In genomic region chr5:122502077-122502941, GRCm38 (mm10) we compare ENCODE assay signal across 8 mouse cellular contexts. TPM values are rescaled to one million over a fixed set of nuclear protein-coding genes. Genes with fewer than 3 reads are reported as not detected.
DNase-seq lines count a peak whose midpoint lies in the region; ATAC-seq lines count a peak whose summit lies in the region.

Gene Atp2a2, minus strand, starts transcription at chr5:122502225.

- peaks cover 38% of the 10 kb centered on the region for H3K4me1 ChIP-seq in hindbrain, embryonic 14.5 days (replicated peaks; ENCODE audit: control insufficient read depth, insufficient read depth, low read length)

- peak within 1 kb of the TSS; percentile 71 for H3K4me2 ChIP-seq in hindbrain, embryonic 14.5 days (replicated peaks)

- ATAC-seq in hindbrain, embryonic 14.5 days (ENCODE audit: low FRiP score): peak; percentile 92

- DNase-seq in NIH3T3 (ENCODE audit: low read depth): peak; percentile 97
- DNase-seq in cerebellum, postnatal 10 days: peak; percentile 97
- DNase-seq in frontal cortex, postnatal 25 days (ENCODE audit: low spot score in 2 of 2): peak; percentile 79 to 82
- peak; percentile 94 for DNase-seq in hindbrain, embryonic 14.5 days (ENCODE audit: low spot score)
- peak; percentile 91 to 94 for DNase-seq in layer of hippocampus, postnatal 36 days
- peak; percentile 92 for DNase-seq in lung, postnatal 36 days
- DNase-seq in retina, postnatal 1 day: peak; percentile 96
- DNase-seq in urinary bladder, adult 18-20 months (ENCODE audit: low spot score in 2 of 2): peak; percentile 86 to 87

- H3K9me3 ChIP-seq in hindbrain, embryonic 14.5 days (ENCODE audit: control insufficient read depth, low read length): no peaks in the 10 kb centered on the region

- no peaks in the 10 kb centered on the region for H3K27me3 ChIP-seq in hindbrain, embryonic 14.5 days (ENCODE audit: control insufficient read depth, insufficient read depth, low read length)

- H3K36me3 ChIP-seq in hindbrain, embryonic 14.5 days (replicated peaks; ENCODE audit: control insufficient read depth, insufficient read depth): peaks cover 10% of the 10 kb centered on the region

- WGBS in hindbrain, embryonic 14.5 days: under 1% methylated on average over 99 of the region's 113 CpGs

- peak within 1 kb of the TSS; percentile 99 for H3K27ac ChIP-seq in hindbrain, embryonic 14.5 days

- peak within 1 kb of the TSS; percentile 94 for H3K4me3 ChIP-seq in hindbrain, embryonic 14.5 days (replicated peaks; ENCODE audit: low read length)

- H3K9ac ChIP-seq in hindbrain, embryonic 14.5 days: peak within 1 kb of the TSS; percentile 99

RNA-seq across cellular contexts. Expression of gene Atp2a2, which starts in this region (rescaled TPM):
- polyA plus RNA-seq in hindbrain, embryonic 14.5 days (2014; fragmentation: Nextera tagmentation; extraction: Ambion mirVana): 74.1 and 74.7 TPM in 2 replicates
- total RNA-seq in layer of hippocampus, postnatal 36 days (2021): 100 to 1,000 TPM; 639 to 686 TPM

Comparison
In these comparisons a context has a peak if more than half of its experiments do, and no peak if none do; other contexts are left out.
1. Peak in every context shown above with its lines: DNase-seq, ATAC-seq, H3K4me3 ChIP-seq and H3K27ac ChIP-seq.